Mouse (Mus musculus): ENCODE results near the gene Grik3. TPM values are rescaled to one million over a fixed set of nuclear protein-coding genes. Genes with fewer than 3 reads are reported as not detected.

The Grik3 gene
- polyA plus RNA-seq, 1 experiment from 2014 or later, result not detected

- H3K4me3 ChIP-seq (replicated peaks), result no peak overlapping the region
- peaks cover 47% of the 10 kb centered on the region for H3K27me3 ChIP-seq
- no peak overlapping the region for H3K9ac ChIP-seq
- no peaks in the 10 kb centered on the region for H3K4me1 ChIP-seq (replicated peaks)
- no peak for ATAC-seq (ENCODE audit: insufficient read depth)
- no peaks in the 10 kb centered on the region for H3K9me3 ChIP-seq (replicated peaks)
- no peak overlapping the region for H3K4me2 ChIP-seq
- no peak overlapping the region for H3K27ac ChIP-seq (replicated peaks)
- no peaks in the 10 kb centered on the region for H3K36me3 ChIP-seq (replicated peaks)
- 7% methylated on average over 38 of the region's 38 CpGs for WGBS (ENCODE audit: insufficient replicate concordance)
These were observed 239.1 kb downstream of the Grik3 start for GRCm38 (mm10) chr4:125729305-125730220.

DNA sequence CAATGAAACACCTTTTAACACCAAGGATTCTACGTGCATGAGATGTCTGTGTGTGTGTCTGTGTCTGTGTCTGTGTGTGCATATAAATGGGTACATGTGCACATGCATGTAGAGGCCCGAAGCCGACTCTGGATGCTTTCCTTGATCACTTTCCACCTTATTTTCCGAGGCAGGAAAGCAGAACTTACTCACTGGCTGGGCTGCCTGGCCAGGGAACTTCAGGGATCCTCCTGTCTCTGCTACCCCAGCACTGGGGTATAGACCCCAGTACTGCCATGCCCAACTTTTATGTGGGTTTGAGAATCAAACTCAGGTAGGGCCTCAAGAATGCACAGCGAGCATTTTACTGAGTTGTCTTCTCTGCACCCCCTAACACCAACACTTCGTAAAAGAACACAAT is 240.3 kb downstream of the Grik3 start:
- Histone ChIP-seq H3K27me3 (peaks cover 47% of the 10 kb centered on the region), H3K4me2 (no peak overlapping the region), H3K9ac (no peak overlapping the region), H3K36me3 (replicated peaks) (no peaks in the 10 kb centered on the region), H3K9me3 (replicated peaks) (no peaks in the 10 kb centered on the region), H3K4me3 (replicated peaks) (no peak overlapping the region), H3K4me1 (replicated peaks) (no peaks in the 10 kb centered on the region), H3K27ac (replicated peaks) (no peak overlapping the region)
- WGBS (ENCODE audit: insufficient replicate concordance), result 43% methylated on average over 6 of the region's 6 CpGs
- no peak for ATAC-seq (ENCODE audit: insufficient read depth)

DNA sequence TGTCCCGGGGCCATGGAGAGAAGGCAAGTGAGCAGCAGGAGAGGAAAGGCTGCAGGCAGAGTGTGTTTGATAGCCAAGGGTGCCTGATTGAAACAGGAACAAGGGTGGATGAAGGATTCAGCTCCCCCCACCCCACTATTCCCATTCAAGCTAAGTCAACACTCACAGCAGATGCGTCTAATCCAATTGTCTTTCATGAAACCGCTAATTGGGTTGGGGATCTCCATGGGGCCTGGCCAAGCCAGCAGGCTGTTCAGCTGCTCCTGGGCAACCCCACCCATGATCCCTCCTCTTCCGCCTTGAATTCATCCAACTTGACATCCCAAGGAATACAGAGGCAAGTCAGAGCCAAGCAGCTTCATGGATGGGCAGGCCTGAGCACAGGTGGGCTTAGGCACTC is 246.3 kb downstream of the Grik3 start:
- ATAC-seq (ENCODE audit: insufficient read depth), result no peak
- H3K9me3 ChIP-seq (replicated peaks), result no peaks in the 10 kb centered on the region
- peaks cover 3% of the 10 kb centered on the region; the same call in 1 of the 2 replicates for H3K27me3 ChIP-seq
- 65% methylated on average over 4 of the region's 4 CpGs for WGBS (ENCODE audit: insufficient replicate concordance)
- no peaks in the 10 kb centered on the region for H3K36me3 ChIP-seq (replicated peaks)
- no peak overlapping the region for H3K27ac ChIP-seq (replicated peaks)
- no peaks in the 10 kb centered on the region for H3K4me1 ChIP-seq (replicated peaks)
- no peak overlapping the region for H3K4me2 ChIP-seq
- no peak overlapping the region for H3K9ac ChIP-seq
- no peak overlapping the region for H3K4me3 ChIP-seq (replicated peaks)

DNA sequence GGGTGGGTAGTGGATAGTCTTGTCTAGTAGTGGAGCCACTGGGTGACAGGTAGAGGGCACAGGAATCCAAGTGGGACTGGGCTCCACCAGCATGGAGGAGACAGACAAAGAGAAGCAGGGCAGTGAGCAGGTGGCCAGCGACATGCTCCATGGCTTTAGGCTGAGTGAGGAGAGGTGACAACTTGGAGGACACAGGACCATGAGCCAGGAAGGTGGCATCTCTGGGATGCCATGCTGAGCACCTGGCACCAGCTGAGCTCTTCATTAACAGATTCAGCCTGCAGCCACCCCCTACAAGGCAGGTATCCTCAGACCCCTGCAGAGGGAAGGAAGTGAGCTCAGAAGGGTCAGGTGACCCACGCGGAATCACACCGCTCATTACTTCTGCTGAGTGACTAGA is 248.3 kb downstream of the Grik3 start:
- Histone ChIP-seq H3K4me1 (replicated peaks) (no peaks in the 10 kb centered on the region), H3K27ac (replicated peaks) (no peak overlapping the region), H3K9ac (no peak overlapping the region), H3K27me3 (no peaks in the 10 kb centered on the region), H3K9me3 (replicated peaks) (no peaks in the 10 kb centered on the region), H3K36me3 (replicated peaks) (no peaks in the 10 kb centered on the region), H3K4me2 (no peak overlapping the region), H3K4me3 (replicated peaks) (no peak overlapping the region)
- no peak for ATAC-seq (ENCODE audit: insufficient read depth)
- WGBS (ENCODE audit: insufficient replicate concordance), result 68% methylated on average over 4 of the region's 4 CpGs

DNA sequence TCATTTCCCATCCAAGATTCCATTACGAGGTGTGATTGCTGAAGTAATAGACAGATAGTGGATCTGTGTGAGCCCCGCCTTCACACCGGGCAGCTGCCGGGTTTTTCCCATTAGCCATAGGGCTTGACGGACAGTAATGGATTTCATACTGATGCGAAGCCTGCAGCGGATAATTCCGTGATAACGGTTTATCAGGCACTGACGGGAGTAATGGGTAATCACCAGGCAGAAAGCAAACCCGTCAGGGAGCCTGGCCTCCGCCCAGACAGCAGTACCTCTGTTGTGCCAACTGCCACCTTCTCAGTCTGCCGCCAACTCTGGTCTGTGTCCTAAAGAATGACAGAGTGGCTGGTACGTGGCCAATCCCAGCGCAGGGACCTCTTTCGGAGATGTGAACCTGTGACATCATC is 251.7 kb downstream of the Grik3 start:
- H3K36me3 ChIP-seq (replicated peaks), result no peaks in the 10 kb centered on the region
- no peak overlapping the region for H3K4me3 ChIP-seq (replicated peaks)
- H3K27me3 ChIP-seq, result no peaks in the 10 kb centered on the region
- H3K4me2 ChIP-seq, result no peak overlapping the region
- no peaks in the 10 kb centered on the region for H3K9me3 ChIP-seq (replicated peaks)
- no peak overlapping the region for H3K27ac ChIP-seq (replicated peaks)
- H3K9ac ChIP-seq, result no peak overlapping the region
- no peak for ATAC-seq (ENCODE audit: insufficient read depth)
- 59% methylated on average over 16 of the region's 16 CpGs for WGBS (ENCODE audit: insufficient replicate concordance)
- H3K4me1 ChIP-seq (replicated peaks), result no peaks in the 10 kb centered on the region

GRCm38 (mm10) chr4:125745902-125746301 is 255.4 kb downstream of the Grik3 start:
- ATAC-seq (ENCODE audit: insufficient read depth), result no peak
- no peak overlapping the region for H3K4me2 ChIP-seq
- H3K4me1 ChIP-seq (replicated peaks), result no peaks in the 10 kb centered on the region
- WGBS (ENCODE audit: insufficient replicate concordance), result 38% methylated on average over 3 of the region's 3 CpGs
- H3K36me3 ChIP-seq (replicated peaks), result no peaks in the 10 kb centered on the region
- no peak overlapping the region for H3K27ac ChIP-seq (replicated peaks)
- no peak overlapping the region for H3K9ac ChIP-seq
- no peaks in the 10 kb centered on the region for H3K27me3 ChIP-seq
- no peak overlapping the region for H3K4me3 ChIP-seq (replicated peaks)
- H3K9me3 ChIP-seq (replicated peaks), result no peaks in the 10 kb centered on the region

- no peaks in the 10 kb centered on the region for H3K9me3 ChIP-seq (replicated peaks)
- no peaks in the 10 kb centered on the region for H3K4me1 ChIP-seq (replicated peaks)
- no peak overlapping the region for H3K4me2 ChIP-seq
- no peak overlapping the region for H3K27ac ChIP-seq (replicated peaks)
- H3K4me3 ChIP-seq (replicated peaks), result no peak overlapping the region
- no peaks in the 10 kb centered on the region for H3K27me3 ChIP-seq
- no peak overlapping the region for H3K9ac ChIP-seq
- WGBS (ENCODE audit: insufficient replicate concordance), result 55% methylated on average over 5 of the region's 5 CpGs
- no peaks in the 10 kb centered on the region for H3K36me3 ChIP-seq (replicated peaks)
- ATAC-seq (ENCODE audit: insufficient read depth), result no peak
These were observed 265.9 kb downstream of the Grik3 start for GRCm38 (mm10) chr4:125756393-125756792.

GRCm38 (mm10) chr4:125760326-125760725 is 269.8 kb downstream of the Grik3 start:
- Histone ChIP-seq H3K9me3 (replicated peaks) (no peaks in the 10 kb centered on the region), H3K27me3 (no peaks in the 10 kb centered on the region), H3K4me2 (no peak overlapping the region), H3K4me3 (replicated peaks) (no peak overlapping the region), H3K36me3 (replicated peaks) (no peaks in the 10 kb centered on the region), H3K9ac (no peak overlapping the region), H3K27ac (replicated peaks) (no peak overlapping the region), H3K4me1 (replicated peaks) (no peaks in the 10 kb centered on the region)
- ATAC-seq (ENCODE audit: insufficient read depth), result no peak
- WGBS (ENCODE audit: insufficient replicate concordance), result 50% methylated on average over 4 of the region's 4 CpGs

DNA sequence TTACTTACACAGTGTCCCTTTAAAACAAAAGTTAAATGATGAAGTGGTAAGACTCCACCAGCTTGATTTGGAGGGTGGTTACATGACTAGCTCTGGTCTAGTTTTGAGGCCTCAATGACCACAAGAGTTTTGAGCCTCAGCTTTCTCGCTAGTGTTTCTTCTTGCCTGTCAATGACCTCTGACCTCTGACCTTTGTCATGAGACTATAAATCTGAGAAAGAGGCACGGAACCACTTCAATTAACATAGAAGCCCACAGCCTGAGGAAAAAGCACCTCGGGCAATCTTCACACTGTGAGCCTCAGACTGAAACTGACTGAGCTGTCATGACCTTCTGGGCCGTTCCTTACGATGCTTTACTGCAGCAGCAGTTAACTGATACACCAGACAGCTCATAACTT is 272.6 kb downstream of the Grik3 start:
- 47% methylated on average over 5 of the region's 5 CpGs for WGBS (ENCODE audit: insufficient replicate concordance)
- Histone ChIP-seq H3K36me3 (replicated peaks) (no peaks in the 10 kb centered on the region), H3K9ac (no peak overlapping the region)

More for the DNA sequence above, 272.6 kb downstream of the Grik3 start:
- Histone ChIP-seq H3K4me1 (replicated peaks) (no peaks in the 10 kb centered on the region), H3K27me3 (no peaks in the 10 kb centered on the region), H3K4me3 (replicated peaks) (no peak overlapping the region), H3K9me3 (replicated peaks) (no peaks in the 10 kb centered on the region), H3K4me2 (no peak overlapping the region), H3K27ac (replicated peaks) (no peak overlapping the region)
- no peak for ATAC-seq (ENCODE audit: insufficient read depth)

Small RNA genes lying within 50 kb of the gene (microRNA-seq; reads per million reads assigned to microRNA genes)
- gene Mir692-2, result not detected
